Mouse (Mus musculus) layer of hippocampus, adult 9-10 months (tissue): Measurements from ENCODE around the gene Nxpe3.
"Not testable (repeated sequence)": the region's sequence is repeated elsewhere in the genome, so short reads cannot be mapped to it uniquely, and the experiment has no call there.

Source experiments
- DNase-seq: peaks from one replicate; pipeline ENCODE4 v3.0.0; 2022; ENCODE audit warnings: low spot score

The Nxpe3 gene

DNA sequence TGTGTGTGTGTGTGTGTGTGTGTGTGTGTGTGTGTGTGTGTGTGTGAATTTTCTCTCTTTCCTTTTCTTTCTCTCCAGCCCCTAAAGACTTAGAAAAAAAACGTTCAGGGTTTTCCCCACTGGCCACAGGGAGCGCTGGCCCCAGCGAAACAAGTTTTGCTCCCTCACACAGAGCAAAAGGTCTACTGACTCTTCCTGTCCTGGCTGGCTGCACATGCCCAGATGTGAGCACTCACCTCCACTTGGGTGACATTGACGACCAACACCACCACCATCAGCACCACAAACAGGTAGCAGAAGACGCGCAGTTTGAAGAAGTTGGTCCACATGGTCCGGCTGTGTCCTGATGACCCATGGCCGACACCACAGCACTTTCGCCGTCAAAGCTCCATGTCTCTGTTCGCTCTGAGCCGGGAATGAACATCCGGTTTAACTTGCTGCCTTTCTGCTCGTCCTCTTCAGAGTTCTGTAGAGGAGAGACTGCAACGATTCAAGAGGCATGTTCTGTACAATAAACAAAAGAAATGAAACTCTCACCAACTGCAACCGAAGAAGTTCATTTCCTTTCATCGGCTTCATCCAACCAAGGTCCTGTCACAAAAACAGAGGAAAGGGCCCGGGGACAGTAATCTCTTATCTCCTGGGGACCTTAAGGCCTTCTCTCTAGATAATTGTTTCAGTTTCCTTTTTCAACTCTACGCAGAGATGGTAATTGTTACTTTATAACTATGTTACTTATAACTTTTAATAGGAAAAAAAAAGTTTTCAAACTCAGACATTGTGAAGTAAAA lies 4.5 kb downstream of the Nxpe3 start:
- DNase-seq = no peak

- DNase-seq = no peak
Observed at GRCm38 (mm10) chr16:55889451-55889850, 5.6 kb downstream of the Nxpe3 start.

DNA sequence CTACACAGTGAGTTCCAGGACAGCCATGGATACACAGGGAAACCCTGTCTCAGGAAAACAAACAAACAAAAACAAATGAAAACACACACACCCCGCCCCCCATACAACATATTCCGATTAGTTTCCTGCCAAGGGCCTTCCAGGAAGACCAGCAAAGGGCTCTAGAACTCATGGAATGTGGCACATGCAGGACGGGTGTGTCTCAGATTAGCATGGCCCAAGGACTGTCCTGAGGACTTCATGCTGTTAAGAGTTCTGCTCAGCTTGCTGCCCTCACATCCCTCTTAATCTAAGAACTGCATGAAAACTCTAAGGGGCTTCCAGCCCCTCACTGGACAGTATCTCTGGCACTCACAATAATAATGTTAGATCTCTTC lies 6.5 kb downstream of the Nxpe3 start:
- no peak for DNase-seq

- DNase-seq = no peak
Observed at GRCm38 (mm10) chr16:55887814-55888583, 7.1 kb downstream of the Nxpe3 start.

GRCm38 (mm10) chr16:55884246-55884645 lies 10.8 kb downstream of the Nxpe3 start:
- no peak for DNase-seq

DNA sequence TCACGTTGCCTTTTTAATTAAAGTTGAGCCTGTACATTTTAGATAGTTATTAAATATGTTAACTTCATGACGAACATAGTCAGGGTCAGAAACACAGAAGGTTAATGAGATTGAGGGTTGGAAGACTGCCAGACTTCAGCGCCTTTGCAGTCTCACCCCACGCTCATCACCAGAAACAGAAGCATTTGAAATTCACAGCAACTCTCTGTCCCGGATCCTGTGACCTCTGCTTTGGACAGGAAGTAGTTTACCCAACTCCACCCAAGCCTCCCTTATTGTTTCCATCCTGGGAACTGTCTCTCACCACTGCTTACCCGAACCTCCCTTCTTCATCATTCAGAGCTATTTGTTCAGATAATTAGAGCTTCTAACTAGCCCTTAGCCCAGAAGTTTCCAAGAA lies 19.1 kb downstream of the Nxpe3 start:
- no peak for DNase-seq

GRCm38 (mm10) chr16:55863832-55864231 lies 31.3 kb downstream of the Nxpe3 start:
- DNase-seq = no peak

GRCm38 (mm10) chr16:55863149-55863815 lies 31.8 kb downstream of the Nxpe3 start:
- peak; percentile 57 for DNase-seq

- DNase-seq = no peak
Observed at GRCm38 (mm10) chr16:55861104-55861503, 34.0 kb downstream of the Nxpe3 start.

- DNase-seq = not testable (repeated sequence)
Observed at GRCm38 (mm10) chr16:55859421-55859820, 35.7 kb downstream of the Nxpe3 start.

- peak; percentile 63 for DNase-seq
Observed at GRCm38 (mm10) chr16:55858465-55858864, 36.6 kb downstream of the Nxpe3 start.

- DNase-seq = peak; percentile 41
Observed at GRCm38 (mm10) chr16:55852943-55853727, 42.0 kb downstream of the Nxpe3 start.

GRCm38 (mm10) chr16:55852515-55852914 lies 42.6 kb downstream of the Nxpe3 start:
- no peak for DNase-seq

GRCm38 (mm10) chr16:55850485-55850884 lies 44.6 kb downstream of the Nxpe3 start:
- DNase-seq = no peak

- DNase-seq = no peak
Observed at GRCm38 (mm10) chr16:55847679-55848078, 47.4 kb downstream of the Nxpe3 start.

- DNase-seq = no peak
Observed at GRCm38 (mm10) chr16:55844847-55845246, 50.2 kb downstream of the Nxpe3 start.

DNA sequence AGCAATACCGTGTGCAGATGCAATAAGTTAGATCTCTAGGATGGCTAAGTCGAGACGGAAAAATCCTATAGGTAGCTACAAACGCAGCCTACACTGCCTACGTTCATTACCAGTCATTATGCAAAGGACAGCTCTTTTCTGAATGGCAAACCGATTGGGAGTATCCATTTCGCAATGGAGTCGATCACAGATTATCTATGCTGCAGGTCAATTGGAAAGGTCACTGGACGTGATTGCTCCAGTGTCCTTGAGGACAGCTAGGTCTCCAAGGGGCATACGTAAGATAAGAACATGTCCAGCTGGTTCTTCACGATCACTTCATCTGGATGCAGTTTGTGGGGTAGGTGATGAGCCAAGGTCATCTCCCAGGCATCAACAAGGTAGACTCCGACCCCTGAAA lies 51.2 kb downstream of the Nxpe3 start:
- no peak for DNase-seq

DNA sequence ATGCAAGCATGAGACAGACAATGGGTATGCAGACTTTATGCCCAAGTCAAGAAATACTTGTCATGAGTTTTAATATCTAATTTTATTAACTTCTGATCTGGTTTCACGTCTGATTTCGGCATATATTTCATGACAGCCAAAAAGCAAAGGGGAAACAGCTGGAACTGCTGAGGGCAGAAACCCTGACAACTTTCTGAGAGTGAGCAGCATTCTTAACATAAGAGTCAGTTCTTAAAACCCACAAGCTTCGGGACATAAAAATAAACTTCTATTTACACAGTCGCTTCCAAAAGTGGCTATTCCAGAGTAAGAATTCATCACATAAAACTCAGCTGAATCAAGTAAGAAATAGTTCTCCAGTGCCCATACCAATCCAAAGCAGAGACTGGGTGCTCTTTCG lies 52.0 kb downstream of the Nxpe3 start:
- no peak for DNase-seq

GRCm38 (mm10) chr16:55841506-55841905 lies 53.6 kb downstream of the Nxpe3 start:
- DNase-seq = no peak

DNA sequence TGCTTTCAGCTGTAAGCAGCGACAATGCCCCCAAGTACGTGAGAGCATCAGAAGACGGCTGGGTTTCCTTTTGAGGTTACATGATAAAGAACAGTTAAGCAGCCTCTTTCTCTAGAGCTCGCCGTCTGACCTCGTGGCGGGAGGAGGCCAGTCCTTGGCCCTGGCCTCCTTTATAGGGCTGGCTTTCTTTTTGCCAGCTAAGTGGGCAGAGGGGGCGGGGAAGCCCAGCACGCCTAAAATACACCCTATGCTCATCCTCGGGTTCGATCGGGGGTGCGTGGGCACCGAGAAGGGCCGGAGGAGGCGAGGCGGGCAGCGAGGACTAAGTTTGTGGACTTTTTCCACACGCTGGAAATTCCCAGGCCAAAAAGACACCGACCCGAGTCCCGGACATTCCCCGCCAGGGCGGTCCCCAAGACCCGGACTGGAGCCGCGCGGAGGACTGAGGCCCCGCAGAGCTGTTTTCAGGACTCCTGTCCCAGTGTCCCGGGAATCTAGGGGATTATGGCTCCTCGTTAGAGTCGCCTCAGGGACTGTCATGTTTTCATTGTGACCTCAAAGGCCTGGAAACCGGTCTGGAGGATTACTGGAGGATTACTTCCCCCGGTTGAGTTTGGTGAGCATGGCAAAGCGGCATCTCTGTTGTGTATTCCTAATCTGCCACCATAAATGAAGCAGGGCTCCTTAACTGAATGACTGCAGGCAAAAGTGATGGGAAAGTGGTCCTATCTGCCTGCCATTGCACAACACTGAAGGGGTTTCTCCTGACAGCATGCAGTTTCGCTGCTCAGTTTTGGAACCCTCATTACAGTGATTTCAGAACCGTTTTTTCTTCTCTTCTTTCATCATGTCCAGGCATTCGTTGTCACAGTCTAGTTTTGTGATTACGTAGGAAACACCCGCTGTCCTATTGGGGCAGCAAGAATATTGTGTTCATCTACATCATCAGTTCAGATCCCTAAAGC lies 56.3 kb downstream of the Nxpe3 start, which contains the start of gene Nfkbiz:
TSS of gene Nfkbiz (minus strand) at position 390 of the 965 bp plus-strand sequence.
- no peak for DNase-seq

- no peak for DNase-seq
Observed at GRCm38 (mm10) chr16:55838129-55838509, 57.0 kb downstream of the Nxpe3 start.
